Mouse (Mus musculus) A20 (cell line): ENCODE measurements at regions not wholly inside any gene's neighbourhood (a gene's known extent, or its start where the extent isn't known, plus 50 kb on each side); places are given as distances from the start of the nearest gene placed in this dataset.
"Not testable (repeated sequence)": the region's sequence is repeated elsewhere in the genome, so short reads cannot be mapped to it uniquely, and the experiment has no call there.

Experiments
- DNase-seq: peaks from one replicate; pipeline ENCODE4 v3.0.0-alpha.2; 2011; ENCODE audit warnings: low read depth, low spot score

DNA sequence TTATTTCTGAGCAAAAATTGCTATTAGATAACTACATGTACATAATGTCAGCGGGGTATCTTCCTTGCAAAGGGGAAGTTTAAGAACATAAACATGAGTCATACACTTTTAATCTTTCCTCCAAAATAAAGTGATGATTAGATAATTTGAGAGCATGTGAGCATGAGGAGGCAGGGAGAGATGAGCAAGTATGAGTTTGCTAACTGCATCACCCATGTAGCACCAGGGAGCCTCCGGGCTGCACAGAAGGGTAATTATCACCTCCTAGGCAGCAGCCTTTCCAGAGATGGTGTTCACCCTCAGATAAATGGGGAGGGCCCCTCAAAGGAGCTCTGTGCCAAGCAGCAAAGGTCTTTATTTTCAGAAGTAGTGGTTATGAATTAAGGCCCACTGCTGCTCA is 568.1 kb upstream of the G6pd2 start:
- no peak for DNase-seq

GRCm38 (mm10) chr5:61288506-61288905 is 520.1 kb upstream of the G6pd2 start:
- not testable (repeated sequence) for DNase-seq

- no peak for DNase-seq
Measured at GRCm38 (mm10) chr5:61314951-61315350, 493.7 kb upstream of the G6pd2 start.

- DNase-seq: no peak
Measured at GRCm38 (mm10) chr5:61351372-61351771, 457.2 kb upstream of the G6pd2 start.

GRCm38 (mm10) chr5:61355263-61355981 is 453.2 kb upstream of the G6pd2 start:
- DNase-seq: no peak

GRCm38 (mm10) chr5:61372901-61373300 is 435.7 kb upstream of the G6pd2 start:
- peak; percentile 79 for DNase-seq

DNA sequence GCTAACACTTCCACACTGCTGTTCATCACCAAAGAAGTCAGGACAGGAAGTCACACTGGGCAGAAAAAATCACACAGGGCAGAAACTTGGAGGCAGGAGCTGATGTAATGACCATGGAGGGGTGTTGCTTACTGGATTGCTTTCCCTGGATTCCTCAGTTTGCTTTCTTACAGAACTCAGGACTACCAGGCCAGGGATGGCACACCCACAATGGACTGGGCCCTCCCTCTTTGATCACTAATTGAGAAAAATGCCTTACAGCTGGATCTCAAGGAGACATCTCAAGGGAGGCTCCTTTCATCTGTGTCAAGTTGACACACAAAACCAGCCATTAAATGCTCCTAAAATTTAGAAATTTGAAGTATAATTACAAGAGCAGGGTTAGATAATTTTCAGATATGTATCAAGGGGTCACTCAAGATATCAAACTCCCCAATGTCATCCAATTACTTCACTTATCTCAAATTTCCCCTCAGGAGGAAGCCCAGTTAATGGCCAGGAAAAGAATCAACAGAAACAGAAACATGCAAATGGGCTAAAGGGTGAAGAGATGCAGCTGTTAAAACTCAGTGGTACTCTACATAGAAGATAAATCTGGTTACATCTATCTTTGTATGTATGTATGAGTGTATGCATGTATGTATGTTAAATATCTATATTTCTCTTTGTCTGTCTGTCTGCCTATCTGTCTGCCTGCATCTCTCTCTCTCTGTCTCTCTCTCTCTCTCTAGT is 413.5 kb upstream of the G6pd2 start:
- no peak for DNase-seq
